Mouse (Mus musculus) neutrophil, adult 5-6 weeks (primary cell): ENCODE data around the gene Gm45808. TPM values are rescaled to one million over a fixed set of nuclear protein-coding genes. Genes with fewer than 3 reads are reported as not detected.

Experiments
- ATAC-seq: fragments of 151-379, 151-347 bp; 2 replicates; pipeline ENCODE4 v1.8.0; 2017; ENCODE audit warnings: mild to moderate bottlenecking, moderate TSS enrichment; ENCODE audit not compliant: insufficient number of reproducible peaks, poor library complexity, low FRiP score, severe bottlenecking; ENCODE audit errors: extremely low read depth
- total RNA-seq: library from RNA; stranded (forward); fragments of 200-1000 nt; gene quantifications from 2 replicates; pipeline ENCODE4 v1.2.3, GENCODE M21; 2017

The Gm45808 gene
- total RNA-seq, 1 experiment from 2014 or later = not detected

DNA sequence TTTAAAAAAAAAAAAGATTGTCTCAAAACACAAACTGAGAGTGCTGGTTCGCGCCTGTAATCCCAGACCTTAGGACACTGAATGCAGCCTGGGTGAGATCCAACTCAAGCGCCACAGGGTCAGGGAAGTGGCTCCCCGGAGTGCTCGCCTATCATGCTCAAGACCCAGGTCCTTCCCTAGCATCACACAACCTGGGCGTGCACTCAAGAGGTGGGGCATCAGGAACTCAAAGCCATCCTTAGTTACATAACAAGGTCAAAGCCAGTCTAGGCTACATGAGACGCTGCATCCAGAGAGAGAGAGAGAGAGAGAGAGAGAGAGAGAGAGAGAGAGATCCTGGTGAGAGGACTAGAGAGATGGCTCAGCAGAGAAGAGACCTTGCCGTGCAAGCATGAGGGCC is 60.1 kb downstream of the Gm45808 start:
- ATAC-seq = no peak

DNA sequence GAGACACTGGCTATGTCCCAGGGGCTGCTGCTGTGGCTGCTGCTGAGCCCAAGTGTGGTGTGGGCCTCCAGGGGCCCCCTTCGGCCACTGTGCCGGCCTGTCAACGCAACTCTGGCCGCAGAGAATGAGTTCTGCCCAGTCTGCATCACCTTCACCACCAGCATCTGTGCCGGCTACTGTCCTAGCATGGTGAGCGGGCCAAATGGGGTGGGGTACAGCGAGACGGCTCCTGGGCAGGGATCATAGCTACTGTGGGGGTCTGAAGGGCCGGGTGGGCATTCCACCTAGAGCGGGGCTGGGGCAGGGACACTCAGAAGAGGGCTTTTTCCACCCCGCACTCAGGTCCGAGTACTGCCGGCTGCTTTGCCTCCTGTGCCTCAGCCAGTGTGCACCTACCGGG is 65.4 kb downstream of the Gm45808 start:
- no peak for ATAC-seq

DNA sequence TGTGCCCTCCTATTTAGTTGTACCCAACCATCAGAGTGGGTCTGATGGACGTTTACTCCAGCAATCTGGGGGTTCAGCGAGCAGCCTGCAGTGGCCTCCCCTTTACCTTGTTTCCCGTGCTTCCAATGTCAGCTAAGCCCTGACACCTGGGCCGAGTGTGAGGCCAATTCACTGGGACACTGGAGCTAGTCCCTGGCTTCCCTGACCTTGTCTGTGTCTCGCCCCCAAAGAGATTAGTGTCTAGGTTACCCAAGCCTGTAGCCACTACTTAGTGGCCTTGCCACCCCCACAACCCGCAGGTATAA is 66.0 kb downstream of the Gm45808 start, which contains the start of gene Lhb:
Gene Lhb, plus strand, starts transcription at position 206 of the 305 bp plus-strand sequence.
- ATAC-seq = no peak

DNA sequence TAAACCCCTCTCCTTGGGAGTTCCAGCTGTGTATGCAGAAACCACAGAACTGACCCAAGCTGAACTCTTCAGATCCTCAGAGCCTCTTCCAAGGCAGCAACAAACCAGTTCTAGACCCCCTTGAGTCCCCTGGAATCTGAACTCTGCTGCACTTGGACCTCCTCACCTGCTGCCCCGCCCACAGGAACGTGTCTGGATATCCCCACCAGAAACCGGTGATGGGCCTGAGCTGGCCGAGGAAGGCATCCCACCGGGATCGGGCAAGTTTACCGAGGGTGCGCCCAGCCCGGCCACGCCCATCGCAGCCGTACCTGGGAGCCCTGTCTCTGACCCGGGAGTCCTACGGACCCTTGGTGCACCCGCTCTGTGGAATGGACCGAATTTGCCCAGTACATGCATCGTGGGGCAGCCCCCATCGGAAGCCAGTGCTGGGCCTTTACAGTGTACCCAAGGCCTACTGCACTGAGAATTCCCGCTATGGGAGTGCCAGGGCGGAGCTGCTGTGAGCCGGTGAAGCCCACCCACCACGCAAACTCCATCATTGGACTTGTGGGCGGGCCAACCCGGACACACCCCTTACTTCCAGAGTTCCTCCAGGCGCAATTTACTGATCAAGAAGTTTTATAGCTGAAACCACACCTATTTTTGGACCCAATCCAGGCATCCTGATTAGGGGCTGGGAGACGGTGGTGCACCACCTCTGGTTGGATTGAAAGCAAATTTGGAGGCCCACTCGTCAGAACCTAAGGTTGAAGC is 66.6 kb downstream of the Gm45808 start:
- no peak for ATAC-seq

DNA sequence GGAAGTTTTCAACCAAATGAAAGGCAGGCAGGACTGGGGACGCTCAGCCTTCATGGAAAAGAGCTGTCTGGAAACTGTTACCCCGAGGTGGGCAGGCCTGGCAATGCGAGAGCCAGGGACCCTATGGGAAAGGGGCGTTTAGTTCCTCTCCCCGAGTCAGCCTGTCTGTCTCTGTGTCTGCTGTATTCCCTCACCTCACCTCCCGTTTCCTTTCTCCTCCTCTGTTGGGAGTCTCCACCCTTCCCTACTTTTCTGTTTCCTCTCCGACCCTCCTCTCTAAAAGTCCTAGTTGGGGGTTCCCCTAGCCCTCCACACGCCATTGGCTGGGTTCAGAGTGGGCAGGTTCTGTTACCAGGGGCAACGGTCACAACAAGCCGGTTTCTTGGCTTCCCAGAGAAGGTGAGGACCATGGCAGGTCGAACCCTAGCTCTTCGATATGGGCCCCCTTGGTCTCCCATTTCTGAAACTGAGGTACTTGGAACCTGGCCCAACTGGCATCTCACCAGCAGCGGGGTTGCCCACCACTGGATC is 68.6 kb downstream of the Gm45808 start:
- ATAC-seq = no peak

Other genes with a start within 250 kb of the Gm45808 start
- gene Cd37, start 247.7 kb downstream of the Gm45808 start, total RNA-seq = 602 and 650 TPM in 2 replicates
- gene Slc6a16, start 245.7 kb downstream of the Gm45808 start, total RNA-seq = 0.12 TPM in 1 of 2 replicates, not detected in the other
- not detected in 2 replicates for gene Slc6a21, start 209.3 kb downstream of the Gm45808 start, total RNA-seq
- gene Trpm4, start 153.0 kb downstream of the Gm45808 start, total RNA-seq = 2.6 and 5.2 TPM in 2 replicates
- not detected in 2 replicates for gene Hrc, start 151.5 kb downstream of the Gm45808 start, total RNA-seq
- not detected in 2 replicates for gene Ppfia3, start 119.8 kb downstream of the Gm45808 start, total RNA-seq
- 0.70 TPM in 1 of 2 replicates, not detected in the other for gene Lin7b, start 116.2 kb downstream of the Gm45808 start, total RNA-seq
- 502 and 563 TPM in 2 replicates for gene Snrnp70, start 91.1 kb downstream of the Gm45808 start, total RNA-seq
- gene Kcna7, start 81.2 kb downstream of the Gm45808 start, total RNA-seq = not detected in 2 replicates
- gene Ntf5, start 73.1 kb downstream of the Gm45808 start, total RNA-seq = not detected in 2 replicates
- not detected in 2 replicates for gene Lhb, start 66.0 kb downstream of the Gm45808 start, total RNA-seq
- gene Gys1, start 52.0 kb downstream of the Gm45808 start, total RNA-seq = 9.9 and 14.6 TPM in 2 replicates
- 37.8 and 44.6 TPM in 2 replicates for gene Ruvbl2, start 48.7 kb downstream of the Gm45808 start, total RNA-seq
- gene Ftl1, start 26.9 kb downstream of the Gm45808 start, total RNA-seq = 1,339 and 1,541 TPM in 2 replicates
- 31.1 and 37.9 TPM in 2 replicates for gene Bax, start 19.9 kb downstream of the Gm45808 start, total RNA-seq
- gene Tulp2, start 4.9 kb downstream of the Gm45808 start, total RNA-seq = not detected in 2 replicates
- gene Dhdh, start 2.0 kb upstream of the Gm45808 start, total RNA-seq = 3.1 and 3.7 TPM in 2 replicates
- 90.4 and 101 TPM in 2 replicates for gene Nucb1, start 23.6 kb upstream of the Gm45808 start, total RNA-seq
- gene Ppp1r15a, start 39.5 kb upstream of the Gm45808 start, total RNA-seq = 288 and 364 TPM in 2 replicates
- 1.3 and 1.6 TPM in 2 replicates for gene Plekha4, start 39.5 kb upstream of the Gm45808 start, total RNA-seq
- gene Hsd17b14, start 68.1 kb upstream of the Gm45808 start, total RNA-seq = 0.37 TPM in 1 of 2 replicates, not detected in the other
- 14.9 and 17.3 TPM in 2 replicates for gene Bcat2, start 83.3 kb upstream of the Gm45808 start, total RNA-seq
- not detected in 2 replicates for gene Fgf21, start 128.7 kb upstream of the Gm45808 start, total RNA-seq
- gene Fut1, start 130.5 kb upstream of the Gm45808 start, total RNA-seq = not detected in 2 replicates
- not detected in 2 replicates for gene Izumo1, start 135.0 kb upstream of the Gm45808 start, total RNA-seq
- gene Rasip1, start 140.7 kb upstream of the Gm45808 start, total RNA-seq = 2.4 and 2.8 TPM in 2 replicates
- gene Mamstr, start 153.2 kb upstream of the Gm45808 start, total RNA-seq = 1.0 TPM in 1 of 2 replicates, not detected in the other
- 0.25 and 0.35 TPM in 2 replicates for gene Fut2, start 179.6 kb upstream of the Gm45808 start, total RNA-seq
- gene Ntn5, start 197.2 kb upstream of the Gm45808 start, total RNA-seq = not detected in 2 replicates
- 0.23 TPM in 1 of 2 replicates, not detected in the other for gene Sec1, start 207.6 kb upstream of the Gm45808 start, total RNA-seq
- not detected in 2 replicates for gene Car11, start 213.0 kb upstream of the Gm45808 start, total RNA-seq
- gene Dbp, start 218.3 kb upstream of the Gm45808 start, total RNA-seq = 12.1 and 18.4 TPM in 2 replicates
- gene Rpl18, start 228.6 kb upstream of the Gm45808 start, total RNA-seq = 797 and 936 TPM in 2 replicates
- gene Sphk2, start 231.2 kb upstream of the Gm45808 start, total RNA-seq = 25.5 and 27.4 TPM in 2 replicates
- 3.0 and 3.2 TPM in 2 replicates for gene Fam83e, start 234.4 kb upstream of the Gm45808 start, total RNA-seq
- not detected in 2 replicates for gene Spaca4, start 239.0 kb upstream of the Gm45808 start, total RNA-seq